Mouse (Mus musculus): ENCODE data around the gene Babam2.
A peak's percentile ranks its signal among the peaks of the same experiment; 100 is the strongest.
"Not testable (repeated sequence)": the region's sequence is repeated elsewhere in the genome, so short reads cannot be mapped to it uniquely, and the experiment has no call there.

Gene Babam2

GRCm38 (mm10) chr5:31829588-31829987 lies 132.1 kb downstream of the Babam2 start:
- no peak for DNase-seq (ENCODE audit: low spot score)

DNA sequence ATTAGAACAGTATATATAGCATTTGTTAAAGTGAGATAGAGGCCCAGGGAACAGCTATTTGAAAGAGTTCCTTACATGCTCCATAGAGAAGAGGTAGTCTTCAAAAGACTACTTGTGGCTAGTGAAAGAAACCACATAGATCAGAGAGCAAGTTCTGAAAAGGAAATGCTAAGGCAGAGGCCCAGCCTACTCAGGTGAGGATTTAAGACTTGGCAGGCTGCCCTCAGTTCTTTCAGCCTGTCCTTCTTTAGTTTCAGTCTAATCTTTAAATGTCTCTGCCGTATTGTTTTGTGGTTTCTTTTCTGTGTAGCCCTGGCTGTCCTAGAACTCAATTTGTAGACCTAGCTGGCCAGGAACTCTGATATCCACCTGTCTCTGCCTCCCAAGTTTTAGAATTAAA lies 134.1 kb downstream of the Babam2 start:
- no peak for DNase-seq (ENCODE audit: low spot score)

DNA sequence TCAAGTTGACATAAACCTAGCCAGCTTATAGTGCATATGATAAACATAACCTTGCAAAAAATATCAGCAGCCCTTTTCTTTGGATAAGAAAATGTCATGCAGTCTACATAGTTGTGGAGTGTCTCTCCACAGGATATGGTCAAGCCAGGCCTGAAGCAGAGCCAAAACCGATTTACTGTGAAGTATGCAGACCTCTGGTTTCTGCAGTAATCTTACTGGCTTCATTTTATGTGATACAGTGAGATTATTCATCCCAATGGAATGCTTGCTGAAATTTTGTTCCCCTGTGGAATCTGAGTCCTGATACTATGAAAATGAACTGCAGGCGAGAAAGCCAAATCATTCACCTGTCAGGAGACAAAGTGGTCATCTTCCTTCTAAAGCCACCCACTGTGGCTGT lies 138.2 kb downstream of the Babam2 start:
- no peak for DNase-seq (ENCODE audit: low spot score)

GRCm38 (mm10) chr5:31839973-31840372 lies 142.5 kb downstream of the Babam2 start:
- DNase-seq (ENCODE audit: low spot score): no peak

DNA sequence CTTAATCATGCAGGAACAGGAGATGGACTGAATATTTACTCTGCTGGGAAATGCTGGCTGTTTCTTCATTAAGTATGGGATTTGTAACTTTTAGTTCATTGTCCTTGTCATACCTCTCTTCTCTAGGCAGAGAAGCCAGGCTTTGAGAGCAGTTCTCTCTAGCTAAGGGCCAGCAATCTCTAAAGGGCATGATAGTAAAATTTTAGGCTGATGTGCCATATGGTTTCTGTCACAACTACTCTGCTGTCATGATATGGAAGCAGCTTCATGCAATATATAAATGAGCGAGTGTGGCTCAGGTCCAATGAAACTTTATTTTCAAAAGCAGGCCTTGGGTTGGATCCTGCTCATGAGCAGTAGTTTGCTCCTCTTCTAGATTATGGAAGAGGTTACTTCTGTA lies 142.9 kb downstream of the Babam2 start:
- no peak for DNase-seq (ENCODE audit: low spot score)

DNA sequence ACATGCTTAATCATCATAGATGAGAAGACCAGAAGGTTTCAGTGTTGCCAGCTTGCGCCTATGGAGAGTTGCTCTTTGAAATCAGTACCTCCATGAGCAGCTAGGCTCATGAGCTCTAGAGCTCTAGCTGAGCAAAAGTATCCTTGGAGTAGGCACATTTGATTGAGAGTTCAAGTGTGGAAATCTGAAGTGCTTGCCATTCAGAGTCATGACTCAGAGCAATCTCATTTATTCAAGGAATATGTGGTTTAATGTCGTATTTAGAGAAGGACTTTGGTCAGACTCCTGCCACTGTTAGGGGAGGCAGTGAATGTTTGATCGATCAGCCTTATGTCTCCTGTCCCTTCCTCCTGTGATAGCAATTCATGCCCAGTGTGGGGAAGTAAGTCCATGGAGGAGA lies 147.4 kb downstream of the Babam2 start:
- no peak for DNase-seq (ENCODE audit: low spot score)

DNA sequence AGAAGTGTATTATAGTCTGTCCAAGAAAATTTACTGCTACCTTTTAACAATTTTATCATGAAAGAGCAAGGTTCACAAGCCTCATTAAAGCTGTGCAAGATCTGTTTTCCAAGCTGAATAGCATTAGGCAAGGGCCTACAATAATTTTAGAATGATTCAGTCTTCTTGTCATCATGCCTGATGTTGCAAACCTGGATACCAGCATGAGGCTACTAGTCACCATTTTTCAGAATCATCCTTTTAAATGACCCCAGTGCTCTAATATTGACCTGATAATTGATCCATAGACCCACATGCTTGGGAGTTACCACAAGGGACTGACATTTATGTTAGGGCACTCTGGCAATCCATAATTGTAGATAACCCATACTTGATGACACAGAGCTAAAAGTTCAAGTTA lies 149.5 kb downstream of the Babam2 start:
- DNase-seq (ENCODE audit: low spot score): no peak

GRCm38 (mm10) chr5:31848995-31849394 lies 151.5 kb downstream of the Babam2 start:
- peak; percentile 17 for DNase-seq (ENCODE audit: low spot score)

GRCm38 (mm10) chr5:31852786-31853185 lies 155.3 kb downstream of the Babam2 start:
- DNase-seq (ENCODE audit: low spot score): no peak

DNA sequence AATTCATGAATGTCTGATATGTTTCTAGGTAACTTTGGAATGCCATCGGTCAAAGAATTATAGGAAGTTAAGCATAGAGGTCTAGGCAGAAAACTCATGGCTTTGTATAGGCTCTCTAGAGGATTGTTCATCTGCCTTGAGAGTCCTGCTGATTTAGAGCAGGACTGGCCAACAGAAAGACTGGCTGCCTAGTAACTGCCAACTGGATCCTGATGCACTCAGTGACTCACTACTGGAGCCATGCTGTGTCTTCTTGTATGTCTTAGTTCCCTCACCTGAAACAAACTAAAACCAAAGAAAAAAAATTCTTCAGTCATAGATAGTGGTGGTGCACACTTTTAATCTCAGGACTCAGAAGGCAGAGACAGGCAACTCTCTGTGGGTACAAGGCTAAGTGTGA lies 156.3 kb downstream of the Babam2 start:
- no peak for DNase-seq (ENCODE audit: low spot score)

- not testable (repeated sequence) for DNase-seq (ENCODE audit: low spot score)
These were observed 161.4 kb downstream of the Babam2 start for GRCm38 (mm10) chr5:31858877-31859276.

DNA sequence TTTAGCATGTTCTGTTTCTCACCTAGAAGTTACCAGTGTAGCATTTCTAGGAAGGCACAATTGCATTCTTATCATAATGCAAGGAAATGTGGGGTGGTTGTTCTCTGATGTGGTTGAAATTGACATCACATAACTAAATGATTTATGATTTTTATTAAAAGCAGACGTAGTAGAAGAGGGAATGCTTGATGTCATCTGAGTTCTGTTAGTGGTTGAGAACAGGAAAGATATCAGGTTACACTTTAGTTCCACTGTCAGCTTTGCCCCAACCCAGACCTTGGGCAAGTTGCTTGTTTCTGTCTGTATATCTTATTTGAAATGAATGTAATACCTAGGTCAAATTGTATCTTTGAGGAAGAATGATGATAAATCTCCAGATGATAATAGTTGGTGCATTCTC lies 162.9 kb downstream of the Babam2 start:
- DNase-seq (ENCODE audit: low spot score): no peak

- DNase-seq (ENCODE audit: low spot score): no peak
These were observed 163.5 kb downstream of the Babam2 start for GRCm38 (mm10) chr5:31860831-31861624.

DNA sequence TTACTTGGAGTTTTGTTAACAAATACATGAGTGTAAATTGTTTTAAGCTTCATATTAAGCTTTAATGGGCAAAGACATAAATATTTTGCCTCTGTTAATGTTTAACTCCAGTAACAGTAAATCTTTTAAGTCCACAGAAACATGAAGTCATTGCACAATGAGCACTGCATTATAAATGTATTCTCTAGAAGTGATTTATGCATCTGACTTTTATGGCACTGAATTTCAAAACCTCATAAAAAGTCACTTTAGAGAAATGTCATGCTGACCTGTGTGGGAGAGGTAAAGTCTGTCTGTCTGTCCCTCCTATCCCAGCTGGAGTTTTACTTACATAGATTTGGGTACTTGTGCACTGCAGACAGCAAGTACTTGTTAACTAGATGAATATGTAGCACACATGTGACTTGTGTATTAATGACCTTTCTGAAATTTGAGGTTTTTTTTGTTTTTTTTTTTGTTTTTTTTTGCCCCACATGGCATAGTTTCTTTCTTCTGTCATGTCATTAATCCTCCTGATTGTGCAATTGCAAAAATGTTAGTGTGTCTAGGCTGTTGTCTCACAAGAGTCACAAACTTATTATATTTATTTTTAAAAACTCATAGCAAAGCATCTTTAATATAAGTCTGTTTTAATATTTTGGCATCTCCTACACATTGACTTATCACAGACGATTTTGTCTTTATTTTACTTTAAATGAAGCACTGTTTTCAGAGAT lies 165.4 kb downstream of the Babam2 start:
- no peak for DNase-seq (ENCODE audit: low spot score)

DNA sequence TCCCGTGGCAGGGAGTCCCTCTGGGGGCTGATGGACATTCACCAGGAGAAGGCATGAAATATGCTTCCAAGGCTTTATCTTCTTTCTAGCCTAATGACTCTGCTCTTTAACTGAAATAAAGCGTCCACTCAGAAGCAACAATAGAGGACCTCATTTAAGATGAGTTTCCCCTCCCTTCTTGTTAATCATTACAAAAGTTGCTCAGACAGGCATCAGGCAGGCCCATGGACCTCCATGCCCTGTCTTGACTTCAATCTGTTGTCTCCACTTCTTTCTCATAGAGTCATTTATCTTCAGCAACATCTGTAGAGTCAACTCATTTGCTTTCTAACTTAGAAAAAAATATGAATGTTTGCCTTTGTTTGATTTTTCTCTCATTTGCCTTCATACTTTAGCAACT lies 166.6 kb downstream of the Babam2 start:
- no peak for DNase-seq (ENCODE audit: low spot score)

GRCm38 (mm10) chr5:31866071-31866470 lies 168.6 kb downstream of the Babam2 start:
- no peak for DNase-seq (ENCODE audit: low spot score)

DNA sequence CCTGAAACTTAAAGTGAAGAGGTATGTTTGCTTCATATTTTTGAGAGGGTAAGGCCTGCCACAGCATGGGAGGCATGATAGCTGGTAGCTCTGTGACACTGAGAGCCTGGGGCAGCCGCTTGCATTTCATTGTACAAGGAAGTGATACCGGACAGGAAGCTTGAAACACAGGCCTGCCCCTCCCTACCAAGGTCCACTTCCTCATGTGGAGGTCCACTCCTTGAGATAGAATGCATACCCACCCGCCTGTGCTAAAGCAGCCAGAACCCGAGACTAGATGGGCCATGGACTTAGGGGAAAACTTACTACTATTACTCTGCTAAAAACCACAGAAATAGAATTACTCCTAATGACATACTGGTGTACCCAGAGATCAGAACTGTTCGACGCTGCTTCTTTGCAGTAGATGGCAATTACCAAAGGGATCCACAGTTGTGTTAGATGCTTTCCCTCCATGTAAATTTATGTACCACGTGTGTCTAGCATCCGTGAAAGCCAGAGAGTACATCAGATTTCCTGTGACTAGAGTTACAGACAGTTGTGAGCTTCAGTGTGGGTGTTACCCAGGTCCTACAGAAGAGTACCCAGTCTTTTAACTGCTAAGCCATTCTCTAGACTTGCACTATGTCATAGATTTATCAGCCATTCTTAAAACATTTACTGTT lies 173.5 kb downstream of the Babam2 start:
- DNase-seq (ENCODE audit: low spot score): no peak

- no peak for DNase-seq (ENCODE audit: low spot score)
These were observed 175.8 kb downstream of the Babam2 start for GRCm38 (mm10) chr5:31873328-31873727.

GRCm38 (mm10) chr5:31874543-31874942 lies 177.1 kb downstream of the Babam2 start:
- no peak for DNase-seq (ENCODE audit: low spot score)

- no peak for DNase-seq (ENCODE audit: low spot score)
These were observed 178.0 kb downstream of the Babam2 start for GRCm38 (mm10) chr5:31875443-31875842.

DNA sequence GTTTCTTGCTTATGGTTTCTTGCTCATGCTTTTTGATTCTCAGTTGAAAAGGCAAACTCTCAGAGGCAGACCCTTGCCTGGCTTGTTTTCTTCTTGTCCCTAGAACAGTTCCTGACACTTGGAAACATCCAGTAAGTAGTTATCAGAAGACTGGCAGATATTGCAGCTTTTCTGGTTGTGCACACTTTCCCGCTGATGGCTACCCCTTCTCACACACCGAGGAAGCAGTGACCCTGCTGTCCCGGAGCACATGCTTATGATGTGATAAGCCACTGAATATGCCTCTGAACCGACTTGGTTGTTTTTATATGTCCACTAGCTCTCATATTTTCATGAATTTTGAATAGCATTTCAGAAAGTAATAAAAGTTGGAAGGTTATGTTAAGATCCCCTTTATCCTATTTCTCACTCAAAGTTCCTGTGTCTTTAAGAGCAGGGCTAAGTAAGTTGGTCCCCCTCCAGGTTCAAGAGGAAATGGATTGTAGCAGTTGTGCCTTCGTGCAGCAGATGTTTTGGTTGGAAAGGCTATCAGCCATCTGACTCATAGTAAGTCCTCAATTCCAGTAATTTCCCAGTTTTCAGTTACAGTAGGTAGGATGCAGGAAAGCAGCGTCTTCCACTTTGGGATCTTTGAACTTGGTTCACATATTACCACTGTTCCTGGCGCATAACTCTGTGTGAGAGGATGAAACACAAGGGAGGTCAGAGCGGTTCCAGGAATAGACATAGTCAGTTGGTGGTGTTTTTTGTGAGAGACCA lies 178.9 kb downstream of the Babam2 start:
- DNase-seq (ENCODE audit: low spot score): no peak

- DNase-seq (ENCODE audit: low spot score): no peak
These were observed 183.0 kb downstream of the Babam2 start for GRCm38 (mm10) chr5:31880457-31880856.
